Mouse (Mus musculus) erythroblast, embryonic 14.5 days (primary cell): ENCODE data around the gene Capn5.

Experiments
- GATA1 ChIP-seq: IDR thresholded peaks from 2 replicates; pipeline ENCODE4 v1.6.1; 2012; ENCODE audit warnings: low read length, inconsistent platforms, mixed read lengths
- TAL1 ChIP-seq: IDR thresholded peaks from 3 replicates; pipeline ENCODE4 v1.6.1; 2012; ENCODE audit warnings: low read length, inconsistent platforms, mixed read lengths

DNA sequence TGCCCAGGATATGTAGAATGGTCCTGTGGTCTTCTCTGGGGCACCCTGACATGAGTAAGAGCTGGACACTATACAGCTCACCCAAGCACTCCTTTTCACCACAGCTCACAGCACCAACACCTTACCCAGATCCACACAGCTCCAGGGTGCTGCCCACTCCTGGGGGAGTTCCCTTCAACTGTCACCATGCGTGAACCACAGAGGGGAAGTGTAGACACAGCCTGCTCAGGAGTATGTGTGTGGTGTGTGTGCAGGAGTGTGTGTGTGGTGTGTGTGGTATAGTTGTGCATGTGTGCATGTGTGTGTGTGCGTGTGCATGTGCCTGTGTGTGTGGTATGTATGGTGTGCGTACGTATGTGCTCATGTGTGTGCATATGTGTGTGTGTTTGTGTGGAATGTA lies 82.2 kb downstream of the Capn5 start:
- TF ChIP-seq TAL1 (no peak), GATA1 (no peak)
